8 mouse cellular contexts compared by ENCODE assay signal in genomic region chr17:34263068-34263467, GRCm38 (mm10). TPM values are rescaled to one million over a fixed set of nuclear protein-coding genes. Genes with fewer than 3 reads are reported as not detected.
DNase-seq lines count a peak whose midpoint lies in the region; ATAC-seq lines count a peak whose summit lies in the region.

No protein-coding gene starts in this region.

- under 1% methylated on average over 8 of the region's 8 CpGs for WGBS in embryonic facial prominence, embryonic 13.5 days
- WGBS in heart, embryonic 12.5 days = under 1% methylated on average over 8 of the region's 8 CpGs
- WGBS in kidney, embryonic 15.5 days = 0% methylated on average over 8 of the region's 8 CpGs
- 1% methylated on average over 8 of the region's 8 CpGs for WGBS in limb, embryonic 15.5 days
- under 1% methylated on average over 8 of the region's 8 CpGs for WGBS in midbrain, embryonic 16.5 days

- peak; percentile 95 for DNase-seq in A20 (ENCODE audit: low read depth, low spot score)
- peak; percentile 59 to 71 for DNase-seq in adrenal gland, postnatal 36 days
- peak; percentile 85 to 90 for DNase-seq in spleen, postnatal 36 days (ENCODE audit: low spot score in 2 of 2)

- peak; percentile 76 for ATAC-seq in embryonic facial prominence, embryonic 13.5 days (ENCODE audit: insufficient number of reproducible peaks, insufficient read depth, low FRiP score, low TSS enrichment, low read depth)
- peak; percentile 80 for ATAC-seq in heart, embryonic 12.5 days (ENCODE audit: insufficient number of reproducible peaks, low FRiP score)
- peak; percentile 84 for ATAC-seq in kidney, embryonic 15.5 days (replicated peaks; ENCODE audit: low FRiP score)
- peak; percentile 61 for ATAC-seq in limb, embryonic 15.5 days (ENCODE audit: insufficient number of reproducible peaks, low FRiP score, low TSS enrichment, low read depth)
- ATAC-seq in midbrain, embryonic 16.5 days = peak; percentile 79

- H3K4me1 ChIP-seq in embryonic facial prominence, embryonic 13.5 days = peaks cover 27% of the 10 kb centered on the region; the same call in 1 of the 2 replicates
- H3K4me1 ChIP-seq in heart, embryonic 12.5 days (replicated peaks) = peaks cover 14% of the 10 kb centered on the region
- H3K4me1 ChIP-seq in kidney, embryonic 15.5 days = peaks cover 28% of the 10 kb centered on the region
- peaks cover 20% of the 10 kb centered on the region for H3K4me1 ChIP-seq in limb, embryonic 15.5 days
- peaks cover 10% of the 10 kb centered on the region for H3K4me1 ChIP-seq in midbrain, embryonic 16.5 days (ENCODE audit: control insufficient read depth, insufficient read depth, low read length)

- peak overlapping the region; percentile 97 for H3K4me2 ChIP-seq in embryonic facial prominence, embryonic 13.5 days
- peak overlapping the region; percentile 99 for H3K4me2 ChIP-seq in heart, embryonic 12.5 days
- peak overlapping the region; percentile 83 for H3K4me2 ChIP-seq in kidney, embryonic 15.5 days
- peak overlapping the region; percentile 92 for H3K4me2 ChIP-seq in limb, embryonic 15.5 days
- peak overlapping the region; percentile 91 for H3K4me2 ChIP-seq in midbrain, embryonic 16.5 days (ENCODE audit: low read length)

- 0 out of 2 replicates have a peak overlapping the region, but pooled peaks have one; percentile 28 for H3K9ac ChIP-seq in embryonic facial prominence, embryonic 13.5 days
- peak overlapping the region; percentile 46 for H3K9ac ChIP-seq in heart, embryonic 12.5 days
- peak overlapping the region; percentile 31; the same call in 1 of the 2 replicates for H3K9ac ChIP-seq in kidney, embryonic 15.5 days
- no peak overlapping the region for H3K9ac ChIP-seq in limb, embryonic 15.5 days
- no peak overlapping the region for H3K9ac ChIP-seq in midbrain, embryonic 16.5 days (ENCODE audit: low read depth, low read length)

- H3K4me3 ChIP-seq in embryonic facial prominence, embryonic 13.5 days = peak overlapping the region; percentile 54
- H3K4me3 ChIP-seq in heart, embryonic 12.5 days = peak overlapping the region; percentile 63
- peak overlapping the region; percentile 51 for H3K4me3 ChIP-seq in kidney, embryonic 15.5 days (replicated peaks)
- H3K4me3 ChIP-seq in limb, embryonic 15.5 days = peak overlapping the region; percentile 44
- peak overlapping the region; percentile 32 for H3K4me3 ChIP-seq in midbrain, embryonic 16.5 days (ENCODE audit: low read depth, low read length)

- H3K27ac ChIP-seq in embryonic facial prominence, embryonic 13.5 days = no peak overlapping the region
- H3K27ac ChIP-seq in heart, embryonic 12.5 days (ENCODE audit: poor library complexity, severe bottlenecking) = no peak overlapping the region
- no peak overlapping the region for H3K27ac ChIP-seq in kidney, embryonic 15.5 days
- H3K27ac ChIP-seq in limb, embryonic 15.5 days = no peak overlapping the region
- no peak overlapping the region for H3K27ac ChIP-seq in midbrain, embryonic 16.5 days (ENCODE audit: low read length)

- H3K36me3 ChIP-seq in embryonic facial prominence, embryonic 13.5 days = no peaks in the 10 kb centered on the region
- no peaks in the 10 kb centered on the region for H3K36me3 ChIP-seq in heart, embryonic 12.5 days
- no peaks in the 10 kb centered on the region for H3K36me3 ChIP-seq in kidney, embryonic 15.5 days
- H3K36me3 ChIP-seq in limb, embryonic 15.5 days = no peaks in the 10 kb centered on the region
- no peaks in the 10 kb centered on the region for H3K36me3 ChIP-seq in midbrain, embryonic 16.5 days (ENCODE audit: control insufficient read depth, insufficient read depth, low read length)

- H3K9me3 ChIP-seq in embryonic facial prominence, embryonic 13.5 days = no peaks in the 10 kb centered on the region
- no peaks in the 10 kb centered on the region for H3K9me3 ChIP-seq in heart, embryonic 12.5 days (replicated peaks)
- H3K9me3 ChIP-seq in kidney, embryonic 15.5 days (replicated peaks) = no peaks in the 10 kb centered on the region
- H3K9me3 ChIP-seq in limb, embryonic 15.5 days = no peaks in the 10 kb centered on the region
- H3K9me3 ChIP-seq in midbrain, embryonic 16.5 days (replicated peaks; ENCODE audit: control insufficient read depth, low read length, poor library complexity, severe bottlenecking) = no peaks in the 10 kb centered on the region

- peaks cover 46% of the 10 kb centered on the region for H3K27me3 ChIP-seq in embryonic facial prominence, embryonic 13.5 days
- H3K27me3 ChIP-seq in heart, embryonic 12.5 days (replicated peaks) = peaks cover 49% of the 10 kb centered on the region
- peaks cover 52% of the 10 kb centered on the region for H3K27me3 ChIP-seq in kidney, embryonic 15.5 days
- H3K27me3 ChIP-seq in limb, embryonic 15.5 days = peaks cover 59% of the 10 kb centered on the region
- H3K27me3 ChIP-seq in midbrain, embryonic 16.5 days (ENCODE audit: control insufficient read depth, insufficient read depth, low read depth, low read length) = peaks cover 14% of the 10 kb centered on the region

RNA-seq across cellular contexts. Expression of gene H2-Ab1, which starts 5.6 kb away (rescaled TPM):
- 10 to 100 TPM; 36.3 to 70.4 TPM for total RNA-seq in adrenal gland, postnatal 36 days (2021)
- 5.3 and 5.6 TPM in 2 replicates for polyA plus RNA-seq in embryonic facial prominence, embryonic 13.5 days (2015; fragmentation: Nextera tagmentation; extraction: Ambion mirVana)
- 11.8 and 15.2 TPM in 2 replicates for polyA plus RNA-seq in heart, embryonic 12.5 days (2016; fragmentation: Nextera tagmentation; extraction: Ambion mirVana)
- polyA plus RNA-seq in kidney, embryonic 15.5 days (2015; fragmentation: Nextera tagmentation; extraction: Ambion mirVana) = 23.3 and 27.5 TPM in 2 replicates
- 5.8 and 7.5 TPM in 2 replicates for polyA plus RNA-seq in limb, embryonic 15.5 days (2015; fragmentation: Nextera tagmentation; extraction: Ambion mirVana)
- polyA plus RNA-seq in midbrain, embryonic 16.5 days (2015; fragmentation: Nextera tagmentation; extraction: Ambion mirVana) = 1.1 TPM in 2 replicates

RNA-seq across cellular contexts. Expression of gene H2-Ob, which starts 24.4 kb away (rescaled TPM):
- total RNA-seq in adrenal gland, postnatal 36 days (2021) = under 1 TPM; 0.33 to 0.73 TPM
- polyA plus RNA-seq in embryonic facial prominence, embryonic 13.5 days (2015; fragmentation: Nextera tagmentation; extraction: Ambion mirVana) = not detected in 2 replicates
- 0.15 TPM in 1 of 2 replicates, not detected in the other for polyA plus RNA-seq in heart, embryonic 12.5 days (2016; fragmentation: Nextera tagmentation; extraction: Ambion mirVana)
- 0.13 TPM in 1 of 2 replicates, not detected in the other for polyA plus RNA-seq in kidney, embryonic 15.5 days (2015; fragmentation: Nextera tagmentation; extraction: Ambion mirVana)
- polyA plus RNA-seq in limb, embryonic 15.5 days (2015; fragmentation: Nextera tagmentation; extraction: Ambion mirVana) = 0.32 TPM in 1 of 2 replicates, not detected in the other
- 0.40 TPM in 1 of 2 replicates, not detected in the other for polyA plus RNA-seq in midbrain, embryonic 16.5 days (2015; fragmentation: Nextera tagmentation; extraction: Ambion mirVana)

RNA-seq across cellular contexts. Expression of gene H2-Aa, which starts 24.6 kb away (rescaled TPM):
- 10 to 100 TPM; 56.2 to 89.4 TPM for total RNA-seq in adrenal gland, postnatal 36 days (2021)
- polyA plus RNA-seq in embryonic facial prominence, embryonic 13.5 days (2015; fragmentation: Nextera tagmentation; extraction: Ambion mirVana) = 0.73 and 0.98 TPM in 2 replicates
- 0.20 and 0.33 TPM in 2 replicates for polyA plus RNA-seq in heart, embryonic 12.5 days (2016; fragmentation: Nextera tagmentation; extraction: Ambion mirVana)
- 2.1 and 2.3 TPM in 2 replicates for polyA plus RNA-seq in kidney, embryonic 15.5 days (2015; fragmentation: Nextera tagmentation; extraction: Ambion mirVana)
- polyA plus RNA-seq in limb, embryonic 15.5 days (2015; fragmentation: Nextera tagmentation; extraction: Ambion mirVana) = 2.9 and 3.3 TPM in 2 replicates
- polyA plus RNA-seq in midbrain, embryonic 16.5 days (2015; fragmentation: Nextera tagmentation; extraction: Ambion mirVana) = 0.44 TPM in 1 of 2 replicates, not detected in the other

RNA-seq across cellular contexts. Expression of gene H2-Eb1, which starts 42.6 kb away (rescaled TPM):
- 10 to 100 TPM; 52.3 to 94.3 TPM for total RNA-seq in adrenal gland, postnatal 36 days (2021)
- 1.3 and 3.4 TPM in 2 replicates for polyA plus RNA-seq in embryonic facial prominence, embryonic 13.5 days (2015; fragmentation: Nextera tagmentation; extraction: Ambion mirVana)
- polyA plus RNA-seq in heart, embryonic 12.5 days (2016; fragmentation: Nextera tagmentation; extraction: Ambion mirVana) = 1.4 and 2.6 TPM in 2 replicates
- 6.2 and 6.9 TPM in 2 replicates for polyA plus RNA-seq in kidney, embryonic 15.5 days (2015; fragmentation: Nextera tagmentation; extraction: Ambion mirVana)
- 3.3 and 3.8 TPM in 2 replicates for polyA plus RNA-seq in limb, embryonic 15.5 days (2015; fragmentation: Nextera tagmentation; extraction: Ambion mirVana)
- 1.9 and 2.8 TPM in 2 replicates for polyA plus RNA-seq in midbrain, embryonic 16.5 days (2015; fragmentation: Nextera tagmentation; extraction: Ambion mirVana)

RNA-seq across cellular contexts. Expression of gene Tap2, which starts 59.7 kb away (rescaled TPM):
- total RNA-seq in adrenal gland, postnatal 36 days (2021) = 10 to 100 TPM; 47.0 to 54.3 TPM
- 3.5 and 3.7 TPM in 2 replicates for polyA plus RNA-seq in embryonic facial prominence, embryonic 13.5 days (2015; fragmentation: Nextera tagmentation; extraction: Ambion mirVana)
- 1.3 and 1.7 TPM in 2 replicates for polyA plus RNA-seq in heart, embryonic 12.5 days (2016; fragmentation: Nextera tagmentation; extraction: Ambion mirVana)
- 3.5 and 4.1 TPM in 2 replicates for polyA plus RNA-seq in kidney, embryonic 15.5 days (2015; fragmentation: Nextera tagmentation; extraction: Ambion mirVana)
- 5.9 and 6.1 TPM in 2 replicates for polyA plus RNA-seq in limb, embryonic 15.5 days (2015; fragmentation: Nextera tagmentation; extraction: Ambion mirVana)
- 1.5 and 2.3 TPM in 2 replicates for polyA plus RNA-seq in midbrain, embryonic 16.5 days (2015; fragmentation: Nextera tagmentation; extraction: Ambion mirVana)

Comparison
In these comparisons a context has a peak if more than half of its experiments do, and no peak if none do; other contexts are left out.
1. H3K9ac ChIP-seq: peak in embryonic facial prominence, embryonic 13.5 days (single experiment), heart, embryonic 12.5 days (single experiment) and kidney, embryonic 15.5 days (single experiment); none in limb, embryonic 15.5 days (single experiment) and midbrain, embryonic 16.5 days (single experiment).
2. Peak in every context shown above with its lines, with median percentiles within 50 percentile points of each other: DNase-seq, ATAC-seq, H3K4me2 ChIP-seq and H3K4me3 ChIP-seq.